Mouse (Mus musculus) T-cell, adult 2 months (primary cell): ENCODE measurements around the gene Stxbp4.

Experiments
- DNase-seq: peaks from one replicate; pipeline ENCODE4 v3.0.0; 2022; ENCODE audit warnings: low spot score

Stxbp4 gene

GRCm38 (mm10) chr11:90464046-90464595 is 173.8 kb downstream of the Stxbp4 start:
- DNase-seq = peak; percentile 51

GRCm38 (mm10) chr11:90460458-90460857 is 177.4 kb downstream of the Stxbp4 start:
- no peak for DNase-seq

- DNase-seq = no peak
Observed at GRCm38 (mm10) chr11:90452134-90452533, 185.8 kb downstream of the Stxbp4 start.

- DNase-seq = no peak
Observed at GRCm38 (mm10) chr11:90451506-90451905, 186.4 kb downstream of the Stxbp4 start.

- no peak for DNase-seq
Observed at GRCm38 (mm10) chr11:90442462-90442861, 195.4 kb downstream of the Stxbp4 start.

GRCm38 (mm10) chr11:90440851-90441250 is 197.0 kb downstream of the Stxbp4 start:
- no peak for DNase-seq

GRCm38 (mm10) chr11:90438768-90439167 is 199.1 kb downstream of the Stxbp4 start:
- no peak for DNase-seq
